Mouse (Mus musculus): ENCODE data around the gene Dnaaf1.

The Dnaaf1 gene

DNA sequence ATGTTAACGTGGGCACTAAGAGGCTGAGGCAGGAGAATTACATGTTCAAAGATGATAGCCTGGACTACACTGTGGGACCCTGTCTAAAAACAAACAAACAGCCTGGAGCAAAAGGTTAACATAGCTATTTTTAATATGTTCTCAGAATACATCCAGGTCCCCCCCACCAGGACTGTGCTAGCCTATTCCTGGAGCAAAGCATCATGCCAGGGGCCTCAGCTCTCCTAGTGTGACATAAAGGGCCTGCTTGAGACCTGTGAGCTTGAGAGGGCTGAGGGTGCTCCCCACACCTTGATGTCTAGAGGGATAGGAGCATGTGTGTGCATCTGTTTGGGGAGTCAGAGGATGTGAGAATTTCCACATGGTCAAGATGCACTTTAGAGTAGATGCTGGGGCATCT lies 48.7 kb downstream of the Dnaaf1 start:
- DNase-seq (ENCODE audit: low spot score), result no peak

GRCm38 (mm10) chr8:119624916-119625315 lies 49.9 kb downstream of the Dnaaf1 start:
- no peak for DNase-seq (ENCODE audit: low spot score)

- no peak for DNase-seq (ENCODE audit: low spot score)
Observed at GRCm38 (mm10) chr8:119625788-119626187, 50.8 kb downstream of the Dnaaf1 start.

DNA sequence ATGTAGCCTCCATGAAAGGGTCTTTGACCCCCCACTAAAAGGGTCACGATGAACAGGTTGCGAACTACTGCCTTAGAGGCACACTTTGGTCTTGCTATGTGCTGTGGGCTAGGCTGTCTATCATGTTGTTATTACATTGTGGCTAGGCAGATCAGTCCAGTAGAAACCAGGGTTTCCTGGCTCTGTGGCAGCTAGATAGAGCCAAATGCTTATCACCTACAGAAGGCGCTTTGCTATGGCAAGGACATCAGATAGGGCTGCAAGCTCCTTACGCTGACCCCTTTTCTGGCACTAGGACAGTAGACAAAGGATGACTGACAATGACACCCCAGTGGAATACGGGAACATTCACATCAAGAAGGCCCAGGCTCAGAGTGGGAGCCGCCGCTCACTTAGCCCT lies 52.2 kb downstream of the Dnaaf1 start:
- no peak for DNase-seq (ENCODE audit: low spot score)

DNA sequence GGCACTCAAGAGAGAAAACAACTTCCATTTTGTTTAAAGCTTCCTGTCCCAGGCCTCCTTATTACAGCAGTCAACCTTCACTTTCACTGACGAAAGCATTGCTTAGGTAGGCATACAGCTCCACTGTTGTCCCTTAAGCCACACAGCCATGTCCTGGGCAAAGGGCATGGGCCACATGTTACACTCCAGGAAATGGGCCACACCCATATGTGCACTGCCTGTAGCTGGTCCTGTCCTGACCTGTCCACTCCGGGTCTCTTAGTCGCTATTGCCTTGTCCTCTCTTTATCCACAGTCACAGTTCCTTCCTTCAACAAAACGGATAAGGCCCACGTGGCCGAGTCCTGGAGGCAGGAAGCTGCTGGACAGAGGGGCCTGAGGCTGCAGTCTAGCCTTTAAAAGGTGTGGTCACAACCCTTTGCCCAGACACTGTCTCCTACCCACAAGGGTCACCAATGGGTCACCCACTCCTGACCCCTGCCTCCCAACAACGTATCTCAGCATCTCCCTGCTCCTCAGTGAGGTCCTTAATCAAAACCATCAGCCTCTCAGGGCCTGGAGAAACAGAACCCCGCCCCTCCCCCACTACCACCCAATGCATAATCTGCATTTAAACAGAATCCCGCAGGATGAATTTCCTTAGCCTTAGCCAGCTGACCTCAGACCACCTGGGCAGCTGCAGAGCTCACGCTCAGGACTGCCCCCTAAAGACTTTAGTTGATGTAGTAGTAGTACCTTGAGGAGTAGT lies 52.8 kb downstream of the Dnaaf1 start:
- DNase-seq (ENCODE audit: low spot score), result no peak

GRCm38 (mm10) chr8:119630841-119631240 lies 55.8 kb downstream of the Dnaaf1 start:
- no peak for DNase-seq (ENCODE audit: low spot score)

DNA sequence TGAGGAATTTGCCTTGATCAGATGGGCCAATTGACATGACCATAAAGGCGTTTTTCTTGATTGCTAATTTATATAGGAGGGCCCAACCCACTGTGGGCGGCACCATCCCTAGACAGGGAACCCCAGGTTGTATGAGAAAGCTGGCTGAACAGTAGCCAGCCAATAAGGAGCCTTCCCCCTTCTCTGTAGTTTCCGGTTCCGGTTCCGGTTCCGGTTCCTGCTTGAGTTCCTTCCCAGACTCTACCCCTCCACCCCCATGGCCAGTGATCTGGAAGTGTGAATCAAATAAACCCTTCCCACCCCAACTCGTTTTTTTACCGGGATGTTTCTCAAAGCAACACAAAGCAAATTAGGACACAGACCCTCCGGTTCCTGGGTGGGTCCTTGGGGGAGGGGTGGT lies 57.2 kb downstream of the Dnaaf1 start:
- no peak for DNase-seq (ENCODE audit: low spot score)

- DNase-seq (ENCODE audit: low spot score), result no peak
Observed at GRCm38 (mm10) chr8:119632909-119633308, 57.9 kb downstream of the Dnaaf1 start.

- no peak for DNase-seq (ENCODE audit: low spot score)
Observed at GRCm38 (mm10) chr8:119634616-119635336, 59.7 kb downstream of the Dnaaf1 start.

GRCm38 (mm10) chr8:119635378-119635777 lies 60.3 kb downstream of the Dnaaf1 start, which contains the start of gene Kcng4:
TSS of gene Kcng4 (minus strand) at chr8:119635680.
- DNase-seq (ENCODE audit: low spot score), result no peak

GRCm38 (mm10) chr8:119635958-119636357 lies 60.9 kb downstream of the Dnaaf1 start:
- no peak for DNase-seq (ENCODE audit: low spot score)

DNA sequence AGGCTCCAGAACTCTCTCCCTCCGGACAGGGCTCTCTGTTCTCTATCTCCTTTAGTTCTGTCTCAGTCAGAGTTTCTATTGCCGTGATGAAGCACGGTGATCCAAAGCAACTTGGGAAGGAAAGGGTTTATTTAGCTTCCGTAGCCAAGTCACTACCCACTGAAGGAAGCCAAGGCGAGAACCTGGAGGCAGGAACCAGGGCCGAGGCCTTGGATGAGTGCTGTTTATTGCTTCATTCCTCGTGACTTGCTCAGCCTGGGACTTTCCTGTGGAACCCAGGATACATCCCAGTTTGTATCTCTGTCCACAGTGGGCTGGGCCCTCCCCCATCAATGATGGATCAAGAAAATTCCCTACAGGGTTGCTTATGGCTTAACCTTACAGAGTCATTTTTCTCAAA lies 61.7 kb downstream of the Dnaaf1 start:
- DNase-seq (ENCODE audit: low spot score), result no peak

GRCm38 (mm10) chr8:119637381-119637780 lies 62.3 kb downstream of the Dnaaf1 start:
- DNase-seq (ENCODE audit: low spot score), result no peak

DNA sequence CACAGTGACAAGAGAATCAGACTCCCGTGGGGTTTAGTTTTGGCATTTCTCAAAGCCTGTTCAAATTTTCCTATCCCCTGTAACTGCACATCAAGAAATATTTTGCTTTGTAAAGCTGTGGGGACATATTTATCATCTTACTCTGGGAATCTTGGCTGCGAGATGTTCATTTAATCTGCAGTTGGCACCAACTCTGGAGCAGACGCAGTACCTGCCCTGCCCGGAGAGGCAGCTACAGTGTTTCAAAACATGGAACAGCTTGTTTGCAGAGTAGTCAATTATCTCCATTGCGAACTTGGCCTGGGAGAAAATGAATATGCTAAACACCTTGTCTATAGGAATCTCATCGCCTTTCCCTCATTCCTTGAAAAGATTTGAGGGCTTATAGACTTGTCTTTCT lies 63.2 kb downstream of the Dnaaf1 start:
- DNase-seq (ENCODE audit: low spot score), result no peak

DNA sequence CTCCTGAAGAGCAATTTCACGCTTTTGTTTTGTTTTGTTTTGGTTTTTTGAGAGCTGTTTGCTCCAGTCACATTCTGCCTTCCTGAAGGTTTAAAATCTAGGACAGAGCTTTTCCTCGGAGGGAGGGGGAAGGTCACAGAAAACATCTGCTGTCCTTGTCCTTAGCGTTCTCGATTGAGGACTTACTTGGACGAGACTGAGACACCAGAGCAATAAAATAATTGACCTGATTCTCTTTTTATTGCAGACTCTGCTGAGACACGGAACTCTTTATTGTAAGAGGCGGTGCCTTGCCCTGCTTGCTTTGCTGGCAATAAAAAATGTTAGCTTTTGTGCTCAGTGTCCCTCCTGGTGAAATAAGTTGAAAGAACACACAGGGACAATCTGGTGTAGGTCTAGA lies 64.8 kb downstream of the Dnaaf1 start:
- no peak for DNase-seq (ENCODE audit: low spot score)

GRCm38 (mm10) chr8:119641058-119641457 lies 66.0 kb downstream of the Dnaaf1 start:
- no peak for DNase-seq (ENCODE audit: low spot score)

- no peak for DNase-seq (ENCODE audit: low spot score)
Observed at GRCm38 (mm10) chr8:119642960-119643359, 67.9 kb downstream of the Dnaaf1 start.

DNA sequence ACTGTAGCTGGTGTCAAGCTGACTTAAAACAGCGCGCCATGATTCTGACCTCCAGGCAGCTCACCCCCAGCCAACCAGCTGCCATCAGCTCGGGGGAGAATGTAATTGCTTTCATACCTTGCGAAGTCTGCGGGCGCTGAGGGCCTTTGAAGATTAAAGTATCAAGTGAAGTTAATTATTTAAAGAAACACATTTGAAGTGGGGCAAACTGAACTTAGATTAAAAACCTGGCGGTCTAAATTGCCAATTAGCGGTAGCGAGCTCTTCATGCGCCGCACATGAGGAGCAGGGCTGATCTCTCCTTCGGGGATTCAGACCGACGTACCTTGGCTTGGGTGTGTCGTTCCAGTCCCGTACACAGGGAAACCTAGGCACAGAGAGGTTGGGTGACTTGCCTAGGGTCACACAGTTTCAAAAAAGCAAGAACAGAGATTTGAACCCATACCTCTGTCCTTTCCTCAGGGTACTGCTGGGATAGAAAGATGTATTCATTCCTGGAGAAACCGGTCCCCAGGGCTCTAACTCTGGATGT lies 69.5 kb downstream of the Dnaaf1 start:
- DNase-seq (ENCODE audit: low spot score), result no peak

GRCm38 (mm10) chr8:119644981-119645597 lies 70.1 kb downstream of the Dnaaf1 start:
- no peak for DNase-seq (ENCODE audit: low spot score)

DNA sequence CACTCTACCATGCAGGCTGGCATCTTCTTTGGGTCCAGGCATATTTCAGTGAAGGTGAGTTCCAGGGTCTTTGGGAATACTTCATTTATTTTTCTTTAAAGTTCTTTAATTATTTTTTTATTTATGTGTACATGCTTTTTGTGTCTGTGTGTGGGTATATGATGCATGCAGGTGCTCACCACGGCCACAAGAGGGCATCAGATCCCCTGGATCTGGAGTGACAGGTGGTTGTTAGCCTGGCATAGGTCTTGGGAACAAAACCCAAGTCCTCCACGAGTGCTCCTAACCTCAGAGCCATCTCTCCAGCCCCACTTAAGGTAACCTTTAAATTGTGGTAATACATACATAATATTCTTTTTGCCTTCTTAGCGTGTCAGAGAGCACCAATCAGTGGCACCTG lies 71.2 kb downstream of the Dnaaf1 start:
- DNase-seq (ENCODE audit: low spot score), result no peak

GRCm38 (mm10) chr8:119646846-119647245 lies 71.8 kb downstream of the Dnaaf1 start:
- DNase-seq (ENCODE audit: low spot score), result no peak

Measured in left cerebral cortex, adult 11 months (tissue).